8 mouse cellular contexts compared by ENCODE assay signal in genomic region chr14:55824001-55824480, GRCm38 (mm10). TPM values are rescaled to one million over a fixed set of nuclear protein-coding genes. Genes with fewer than 3 reads are reported as not detected.
DNase-seq lines count a peak whose midpoint lies in the region; ATAC-seq lines count a peak whose summit lies in the region.

No protein-coding gene starts in this region.

- H3K4me1 ChIP-seq in forebrain, embryonic 14.5 days (ENCODE audit: control insufficient read depth, insufficient read depth, low read length), result peaks cover 22% of the 10 kb centered on the region
- peaks cover 8% of the 10 kb centered on the region; the same call in 1 of the 2 replicates for H3K4me1 ChIP-seq in hindbrain, embryonic 11.5 days (replicated peaks; ENCODE audit: control insufficient read depth, insufficient read depth, low read length)
- H3K4me1 ChIP-seq in liver, embryonic 12.5 days, result peaks cover 53% of the 10 kb centered on the region
- H3K4me1 ChIP-seq in neural tube, embryonic 12.5 days, result peaks cover 27% of the 10 kb centered on the region

- H3K9ac ChIP-seq in forebrain, embryonic 14.5 days (ENCODE audit: low read length), result peak overlapping the region; percentile 71
- peak overlapping the region; percentile 73 for H3K9ac ChIP-seq in hindbrain, embryonic 11.5 days (ENCODE audit: low read depth, low read length)
- H3K9ac ChIP-seq in liver, embryonic 12.5 days, result 0 out of 2 replicates have a peak overlapping the region, but pooled peaks have one; percentile 61
- H3K9ac ChIP-seq in neural tube, embryonic 12.5 days, result peak overlapping the region; percentile 10; the same call in 1 of the 2 replicates

- H3K27ac ChIP-seq in forebrain, embryonic 14.5 days (ENCODE audit: low read depth, low read length), result peak overlapping the region; percentile 89
- H3K27ac ChIP-seq in hindbrain, embryonic 11.5 days (ENCODE audit: low read depth, low read length), result peak overlapping the region; percentile 86
- H3K27ac ChIP-seq in liver, embryonic 12.5 days, result peak overlapping the region; percentile 26; the same call in 1 of the 2 replicates
- H3K27ac ChIP-seq in neural tube, embryonic 12.5 days, result 0 out of 2 replicates have a peak overlapping the region, but pooled peaks have one; percentile 21

- H3K4me3 ChIP-seq in forebrain, embryonic 14.5 days (ENCODE audit: low read depth, low read length), result peak overlapping the region; percentile 47
- peak overlapping the region; percentile 44 for H3K4me3 ChIP-seq in hindbrain, embryonic 11.5 days (ENCODE audit: low read depth, low read length)
- H3K4me3 ChIP-seq in liver, embryonic 12.5 days, result peak overlapping the region; percentile 54
- peak overlapping the region; percentile 58 for H3K4me3 ChIP-seq in neural tube, embryonic 12.5 days

- intact Hi-C loops in left cerebral cortex, postnatal 25 days (cut with DNase I), result no loop called here

- under 1% methylated on average over 10 of the region's 10 CpGs for WGBS in forebrain, embryonic 14.5 days
- 0% methylated on average over 10 of the region's 10 CpGs for WGBS in hindbrain, embryonic 11.5 days
- WGBS in liver, embryonic 12.5 days (ENCODE audit: insufficient replicate concordance), result 5% methylated on average over 10 of the region's 10 CpGs
- WGBS in neural tube, embryonic 12.5 days, result 1% methylated on average over 10 of the region's 10 CpGs

- no peak for ATAC-seq in forebrain, embryonic 14.5 days
- peak; percentile 34; the same call in 1 of the 2 replicates for ATAC-seq in hindbrain, embryonic 11.5 days (ENCODE audit: low FRiP score)
- ATAC-seq in liver, embryonic 12.5 days, result no peak
- no peak for ATAC-seq in neural tube, embryonic 12.5 days (ENCODE audit: low FRiP score, low read depth)

- peak overlapping the region; percentile 82 for H3K4me2 ChIP-seq in forebrain, embryonic 14.5 days (ENCODE audit: low read length)
- H3K4me2 ChIP-seq in hindbrain, embryonic 11.5 days (replicated peaks; ENCODE audit: low read depth, low read length), result peak overlapping the region; percentile 80
- H3K4me2 ChIP-seq in liver, embryonic 12.5 days, result peak overlapping the region; percentile 82
- peak overlapping the region; percentile 85 for H3K4me2 ChIP-seq in neural tube, embryonic 12.5 days (replicated peaks)

- H3K36me3 ChIP-seq in forebrain, embryonic 14.5 days (ENCODE audit: control insufficient read depth, insufficient read depth, low read length), result no peaks in the 10 kb centered on the region
- no peaks in the 10 kb centered on the region for H3K36me3 ChIP-seq in hindbrain, embryonic 11.5 days (ENCODE audit: control insufficient read depth, insufficient read depth, low read length)
- no peaks in the 10 kb centered on the region for H3K36me3 ChIP-seq in liver, embryonic 12.5 days
- no peaks in the 10 kb centered on the region for H3K36me3 ChIP-seq in neural tube, embryonic 12.5 days

- 0 out of 2 replicates have a peak, but pooled peaks cover 3% of the 10 kb centered on the region for H3K27me3 ChIP-seq in forebrain, embryonic 14.5 days (replicated peaks; ENCODE audit: control insufficient read depth, insufficient read depth, low read length)
- H3K27me3 ChIP-seq in hindbrain, embryonic 11.5 days (ENCODE audit: control insufficient read depth, insufficient read depth, low read length), result peaks cover 9% of the 10 kb centered on the region
- peaks cover 68% of the 10 kb centered on the region for H3K27me3 ChIP-seq in liver, embryonic 12.5 days (replicated peaks)
- H3K27me3 ChIP-seq in neural tube, embryonic 12.5 days (replicated peaks), result peaks cover 24% of the 10 kb centered on the region

- DNase-seq in urinary bladder, postnatal 14 days (ENCODE audit: low spot score), result peak; percentile 61
- no peak for DNase-seq in urinary bladder, adult 18-20 months (ENCODE audit: low spot score in 2 of 2)
- DNase-seq in forebrain, embryonic 14.5 days (ENCODE audit: low spot score), result peak; percentile 62
- peak; percentile 69 for DNase-seq in hindbrain, embryonic 11.5 days (ENCODE audit: low spot score)
- DNase-seq in left cerebral cortex, postnatal 25 days (ENCODE audit: low spot score in 2 of 2), result no peak
- no peak for DNase-seq in layer of hippocampus, adult 9-11 months

- H3K9me3 ChIP-seq in forebrain, embryonic 14.5 days (replicated peaks; ENCODE audit: control insufficient read depth, low read length), result no peaks in the 10 kb centered on the region
- no peaks in the 10 kb centered on the region for H3K9me3 ChIP-seq in hindbrain, embryonic 11.5 days (ENCODE audit: control insufficient read depth, low read length)
- no peaks in the 10 kb centered on the region for H3K9me3 ChIP-seq in liver, embryonic 12.5 days (replicated peaks)
- H3K9me3 ChIP-seq in neural tube, embryonic 12.5 days, result no peaks in the 10 kb centered on the region

RNA-seq across cellular contexts. Expression of gene Nfatc4, which starts 1.1 kb away (rescaled TPM):
- 8.3 and 9.1 TPM in 2 replicates for polyA plus RNA-seq in forebrain, embryonic 14.5 days (2014; fragmentation: Nextera tagmentation; extraction: Ambion mirVana)
- 19.5 and 25.5 TPM in 2 replicates for polyA plus RNA-seq in hindbrain, embryonic 11.5 days (2014; fragmentation: Nextera tagmentation; extraction: Ambion mirVana)
- 3.3 and 5.3 TPM in 2 replicates for polyA plus RNA-seq in liver, embryonic 12.5 days (2016; fragmentation: Nextera tagmentation; extraction: Ambion mirVana)
- polyA plus RNA-seq in neural tube, embryonic 12.5 days (2016; fragmentation: Nextera tagmentation; extraction: Ambion mirVana), result 22.0 and 24.8 TPM in 2 replicates
- total RNA-seq in left cerebral cortex, postnatal 25 days (2021), result 1 to 10 TPM; 1.3 to 2.6 TPM

RNA-seq across cellular contexts. Expression of gene Nynrin, which starts 29.8 kb away (rescaled TPM):
- 6.2 and 7.4 TPM in 2 replicates for polyA plus RNA-seq in forebrain, embryonic 14.5 days (2014; fragmentation: Nextera tagmentation; extraction: Ambion mirVana)
- 8.3 and 8.8 TPM in 2 replicates for polyA plus RNA-seq in hindbrain, embryonic 11.5 days (2014; fragmentation: Nextera tagmentation; extraction: Ambion mirVana)
- 7.0 and 8.2 TPM in 2 replicates for polyA plus RNA-seq in liver, embryonic 12.5 days (2016; fragmentation: Nextera tagmentation; extraction: Ambion mirVana)
- polyA plus RNA-seq in neural tube, embryonic 12.5 days (2016; fragmentation: Nextera tagmentation; extraction: Ambion mirVana), result 19.7 and 21.5 TPM in 2 replicates
- total RNA-seq in left cerebral cortex, postnatal 25 days (2021), result 10 to 100 TPM in 1 of 2 experiments, 1 to 10 TPM in 1; 6.5 to 10.5 TPM

RNA-seq across cellular contexts. Expression of gene Ripk3, which starts 35.4 kb away (rescaled TPM):
- 2.4 and 4.1 TPM in 2 replicates for polyA plus RNA-seq in forebrain, embryonic 14.5 days (2014; fragmentation: Nextera tagmentation; extraction: Ambion mirVana)
- 11.0 and 12.9 TPM in 2 replicates for polyA plus RNA-seq in hindbrain, embryonic 11.5 days (2014; fragmentation: Nextera tagmentation; extraction: Ambion mirVana)
- polyA plus RNA-seq in liver, embryonic 12.5 days (2016; fragmentation: Nextera tagmentation; extraction: Ambion mirVana), result 29.1 and 30.0 TPM in 2 replicates
- 7.9 and 8.7 TPM in 2 replicates for polyA plus RNA-seq in neural tube, embryonic 12.5 days (2016; fragmentation: Nextera tagmentation; extraction: Ambion mirVana)
- under 1 TPM in 1 of 2 experiments, not detected in 1; 0.96 TPM for total RNA-seq in left cerebral cortex, postnatal 25 days (2021)

RNA-seq across cellular contexts. Expression of gene Adcy4, which starts 40.1 kb away (rescaled TPM):
- 1.9 and 3.3 TPM in 2 replicates for polyA plus RNA-seq in forebrain, embryonic 14.5 days (2014; fragmentation: Nextera tagmentation; extraction: Ambion mirVana)
- polyA plus RNA-seq in hindbrain, embryonic 11.5 days (2014; fragmentation: Nextera tagmentation; extraction: Ambion mirVana), result 6.6 and 7.6 TPM in 2 replicates
- polyA plus RNA-seq in liver, embryonic 12.5 days (2016; fragmentation: Nextera tagmentation; extraction: Ambion mirVana), result 2.9 and 3.6 TPM in 2 replicates
- polyA plus RNA-seq in neural tube, embryonic 12.5 days (2016; fragmentation: Nextera tagmentation; extraction: Ambion mirVana), result 9.2 and 10.1 TPM in 2 replicates
- 1 to 10 TPM; 3.8 to 7.1 TPM for total RNA-seq in left cerebral cortex, postnatal 25 days (2021)

RNA-seq across cellular contexts. Expression of gene Ltb4r1, which starts 58.3 kb away (rescaled TPM):
- 0.28 TPM in 1 of 2 replicates, not detected in the other for polyA plus RNA-seq in forebrain, embryonic 14.5 days (2014; fragmentation: Nextera tagmentation; extraction: Ambion mirVana)
- polyA plus RNA-seq in hindbrain, embryonic 11.5 days (2014; fragmentation: Nextera tagmentation; extraction: Ambion mirVana), result 0.14 TPM in 1 of 2 replicates, not detected in the other
- polyA plus RNA-seq in liver, embryonic 12.5 days (2016; fragmentation: Nextera tagmentation; extraction: Ambion mirVana), result 3.1 and 3.6 TPM in 2 replicates
- polyA plus RNA-seq in neural tube, embryonic 12.5 days (2016; fragmentation: Nextera tagmentation; extraction: Ambion mirVana), result 0.23 and 0.37 TPM in 2 replicates
- under 1 TPM; 0.25 to 0.39 TPM for total RNA-seq in left cerebral cortex, postnatal 25 days (2021)

Comparison
In these comparisons a context has a peak if more than half of its experiments do, and no peak if none do; other contexts are left out.
1. DNase-seq: peak in urinary bladder, postnatal 14 days (single experiment), forebrain, embryonic 14.5 days (single experiment) and hindbrain, embryonic 11.5 days (single experiment); none in urinary bladder, adult 18-20 months (0 of 2), left cerebral cortex, postnatal 25 days (0 of 2) and layer of hippocampus, adult 9-11 months (single experiment).
2. H3K27ac ChIP-seq: peak in every context shown above with its lines; median percentile 89 in forebrain, embryonic 14.5 days; 86 in hindbrain, embryonic 11.5 days; 26 in liver, embryonic 12.5 days; 21 in neural tube, embryonic 12.5 days.
3. H3K9ac ChIP-seq: peak in every context shown above with its lines; median percentile 73 in hindbrain, embryonic 11.5 days; 71 in forebrain, embryonic 14.5 days; 61 in liver, embryonic 12.5 days; 10 in neural tube, embryonic 12.5 days.
4. Peak in every context shown above with its lines, with median percentiles within 50 percentile points of each other: H3K4me2 ChIP-seq and H3K4me3 ChIP-seq.